Mouse (Mus musculus) myocyte (in vitro differentiated cells): ENCODE data around the gene Taar8c.

Experiments used
- E2F4 ChIP-seq: IDR thresholded peaks from one replicate; pipeline ENCODE4 v1.6.1; 2011; ENCODE audit warnings: mild to moderate bottlenecking, control low read depth, moderate library complexity; ENCODE audit not compliant: insufficient read depth
- MAX ChIP-seq: IDR thresholded peaks from one replicate; pipeline ENCODE4 v1.6.1; 2011; ENCODE audit warnings: low read depth, mild to moderate bottlenecking, control low read depth
- POLR2A ChIP-seq: IDR thresholded peaks from one replicate; pipeline ENCODE4 v1.6.1; 2011; ENCODE audit warnings: low read depth, mild to moderate bottlenecking, control low read depth, moderate library complexity; ENCODE audit not compliant: insufficient read length
- REST ChIP-seq: IDR thresholded peaks from one replicate; pipeline ENCODE4 v1.6.1; 2011; ENCODE audit warnings: mild to moderate bottlenecking, control low read depth, moderate library complexity; ENCODE audit not compliant: insufficient read depth, insufficient read length
- USF1 ChIP-seq: IDR thresholded peaks from one replicate; pipeline ENCODE4 v1.6.1; 2011; ENCODE audit warnings: low read depth, mild to moderate bottlenecking, control low read depth, moderate library complexity

GRCm38 (mm10) chr10:24138623-24139261 lies 37.0 kb upstream of the Taar8c start:
- TF ChIP-seq POLR2A, result no peak
- TF ChIP-seq REST, result no peak
- no peak for TF ChIP-seq USF1
- TF ChIP-seq MAX, result no peak
- no peak for TF ChIP-seq E2F4
